Mouse (Mus musculus): ENCODE measurements around the gene Hc.

GRCm38 (mm10) chr2:35074328-35074727 lies 13.1 kb upstream of the Hc start:
- TF ChIP-seq POLR2A (IDR thresholded peaks at IDR 0.05; ENCODE audit: low read depth, low read length) (no peak), CTCF (IDR thresholded peaks at IDR 0.05; ENCODE audit: extremely low read depth, insufficient read depth, insufficient read length, insufficient replicate concordance) (no peak)
